Mouse (Mus musculus) kidney, embryonic 15.5 days (tissue): ENCODE results near the gene Cit. TPM values are rescaled to one million over a fixed set of nuclear protein-coding genes. Genes with fewer than 3 reads are reported as not detected.

Experiments
- ATAC-seq: fragments of 200-750 bp; cut with Nextera tagmentation; replicated peaks from 2 replicates; pipeline ENCODE4 v1.8.0; 2017; ENCODE audit warnings: moderate TSS enrichment; ENCODE audit not compliant: low FRiP score
- H3K27ac ChIP-seq: fragments of 300-500 bp; sonication (generic); 2 replicates; pipeline ENCODE4 v1.5.1; 2015; ENCODE audit warnings: mild to moderate bottlenecking, inconsistent platforms
- H3K27me3 ChIP-seq: fragments of 300-500 bp; sonication (generic); 2 replicates; pipeline ENCODE4 v1.6.1; 2015; ENCODE audit warnings: inconsistent platforms
- H3K36me3 ChIP-seq: fragments of 300-500 bp; sonication (generic); 2 replicates; pipeline ENCODE4 v1.6.1; 2015; ENCODE audit warnings: inconsistent platforms
- H3K4me1 ChIP-seq: fragments of 300-500 bp; sonication (generic); 2 replicates; pipeline ENCODE4 v1.6.1; 2015; ENCODE audit warnings: inconsistent platforms
- H3K4me2 ChIP-seq: fragments of 300-500 bp; sonication (generic); 2 replicates; pipeline ENCODE4 v1.6.1; 2015; ENCODE audit warnings: moderate library complexity, mild to moderate bottlenecking, inconsistent platforms
- H3K4me3 ChIP-seq: fragments of 300-500 bp; sonication (generic); replicated peaks from 2 replicates; pipeline ENCODE4 v1.5.1; 2015; ENCODE audit warnings: mild to moderate bottlenecking, inconsistent platforms
- H3K9ac ChIP-seq: fragments of 300-500 bp; sonication (generic); 2 replicates; pipeline ENCODE4 v1.6.1; 2015; ENCODE audit warnings: mild to moderate bottlenecking, inconsistent platforms
- H3K9me3 ChIP-seq: fragments of 300-500 bp; sonication (generic); replicated peaks from 2 replicates; pipeline ENCODE4 v1.6.1; 2016; ENCODE audit warnings: inconsistent platforms
- WGBS: fragments of 180-500 bp; shearing (Covaris S2); methylation state at CpG from one replicate; pipeline ENCODE4 v1.1.7; 2015; ENCODE audit warnings: mixed read lengths; 5-methylcytosine and 5-hydroxymethylcytosine counted together
- polyA plus RNA-seq: library from polyadenylated mRNA; unstranded; fragments of >200 nt; fragmentation: Nextera tagmentation; extraction: Ambion mirVana; gene quantifications from 2 replicates; pipeline ENCODE4 v1.2.1, GENCODE M21; 2015

The Cit gene
- polyA plus RNA-seq, 1 experiment from 2014 or later: 39.2 TPM

DNA sequence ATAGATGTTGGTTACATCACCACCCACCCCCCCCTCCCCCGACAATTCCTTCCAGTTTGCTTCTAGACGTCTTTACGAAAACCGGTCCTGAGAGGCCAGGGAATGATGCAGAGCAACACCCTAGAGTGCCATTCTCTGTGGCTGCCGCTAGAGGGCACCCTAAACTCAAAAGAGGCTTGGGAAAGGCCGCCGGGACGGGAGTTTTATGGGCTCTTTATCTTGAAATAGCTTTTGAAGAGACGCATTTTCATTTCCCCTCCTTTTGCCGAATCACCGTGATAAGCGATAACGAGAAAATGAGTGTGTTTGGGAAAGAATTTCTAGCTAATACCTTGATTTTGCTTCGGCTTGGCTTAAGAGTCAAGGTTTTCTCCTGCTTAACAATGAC lies 186.1 kb downstream of the Cit start:
- H3K27me3 ChIP-seq: 0 out of 2 replicates have a peak, but pooled peaks cover 2% of the 10 kb centered on the region
- H3K36me3 ChIP-seq: no peaks in the 10 kb centered on the region
- no peak overlapping the region for H3K9ac ChIP-seq
- no peak for ATAC-seq
- WGBS: 4% methylated on average over 14 of the region's 14 CpGs
- peak overlapping the region; percentile 48 for H3K4me2 ChIP-seq
- H3K4me3 ChIP-seq: no peak overlapping the region
- no peaks in the 10 kb centered on the region for H3K9me3 ChIP-seq
- H3K4me1 ChIP-seq: peaks cover 7% of the 10 kb centered on the region
- no peak overlapping the region for H3K27ac ChIP-seq

DNA sequence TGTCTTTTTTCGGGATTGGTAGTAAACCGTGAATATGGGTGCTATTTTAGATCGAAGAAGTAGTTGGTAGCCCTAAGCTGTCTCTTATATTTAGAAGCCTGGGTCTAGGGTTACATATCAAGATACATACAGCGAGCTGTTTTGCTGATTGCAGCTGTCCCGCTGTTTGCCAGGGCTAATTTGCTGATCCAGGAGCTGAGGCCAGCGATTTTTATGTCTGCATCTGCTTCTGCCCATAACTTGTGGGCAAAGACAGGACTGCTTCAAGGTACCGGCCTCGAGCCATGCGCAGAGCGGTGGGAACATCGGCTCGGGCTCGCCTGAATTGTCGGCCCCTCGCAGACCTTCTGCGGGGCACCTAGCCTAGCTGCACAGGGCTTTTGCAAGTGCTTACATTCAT lies 191.4 kb downstream of the Cit start:
- H3K4me2 ChIP-seq: no peak overlapping the region
- no peak for ATAC-seq
- H3K9ac ChIP-seq: no peak overlapping the region
- H3K9me3 ChIP-seq: no peaks in the 10 kb centered on the region
- H3K36me3 ChIP-seq: no peaks in the 10 kb centered on the region
- 63% methylated on average over 16 of the region's 16 CpGs for WGBS
- 0 out of 2 replicates have a peak, but pooled peaks cover 4% of the 10 kb centered on the region for H3K4me1 ChIP-seq
- H3K4me3 ChIP-seq: no peak overlapping the region
- no peak overlapping the region for H3K27ac ChIP-seq
- H3K27me3 ChIP-seq: peaks cover 13% of the 10 kb centered on the region

DNA sequence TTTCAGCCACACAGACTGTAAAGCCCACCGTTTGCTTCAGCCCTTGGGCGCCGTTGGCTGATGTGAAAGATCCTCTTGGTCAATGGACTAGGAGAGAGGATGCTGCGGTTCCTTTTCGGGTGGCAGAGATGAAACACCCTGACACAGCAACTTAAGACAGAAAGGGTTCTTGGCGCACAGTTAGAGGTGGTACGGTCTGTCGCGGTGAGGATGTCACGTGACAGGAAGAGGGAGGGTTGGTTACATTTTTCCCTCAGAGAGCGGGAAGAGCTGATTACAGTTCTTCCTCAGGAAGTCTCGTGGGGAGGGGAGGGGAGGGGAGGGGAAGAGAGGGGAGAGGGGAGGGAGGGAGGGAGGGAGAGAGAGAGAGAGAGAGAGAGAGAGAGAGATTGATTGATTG lies 192.7 kb downstream of the Cit start:
- no peak overlapping the region for H3K4me2 ChIP-seq
- no peak overlapping the region for H3K4me3 ChIP-seq
- 0 out of 2 replicates have a peak, but pooled peaks cover 4% of the 10 kb centered on the region for H3K4me1 ChIP-seq
- H3K9ac ChIP-seq: no peak overlapping the region
- H3K9me3 ChIP-seq: no peaks in the 10 kb centered on the region
- H3K27me3 ChIP-seq: peaks cover 13% of the 10 kb centered on the region
- H3K36me3 ChIP-seq: no peaks in the 10 kb centered on the region
- WGBS: 60% methylated on average over 12 of the region's 12 CpGs
- ATAC-seq: no peak
- H3K27ac ChIP-seq: no peak overlapping the region

DNA sequence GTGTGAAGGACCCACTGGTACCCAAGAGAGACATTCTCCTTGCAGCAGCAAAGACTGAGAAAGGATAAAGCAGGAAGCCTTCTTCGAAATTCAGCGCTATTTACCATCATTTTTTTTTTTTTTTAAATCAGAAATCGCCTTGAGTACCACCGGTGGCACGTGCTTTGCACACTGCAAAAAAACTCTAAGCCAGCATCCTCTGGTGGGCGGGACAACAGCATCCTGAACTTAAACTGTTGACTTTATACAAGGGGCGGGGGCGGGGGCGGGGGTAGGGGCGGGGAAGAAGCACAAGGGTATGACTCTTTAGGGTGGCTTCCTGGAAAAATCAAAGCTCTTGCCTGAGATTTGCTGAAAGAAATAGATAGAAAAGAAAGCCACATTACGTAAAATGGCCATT lies 194.6 kb downstream of the Cit start:
- peak overlapping the region; percentile 43 for H3K4me2 ChIP-seq
- H3K27ac ChIP-seq: no peak overlapping the region
- 0 out of 2 replicates have a peak, but pooled peaks cover 4% of the 10 kb centered on the region for H3K4me1 ChIP-seq
- peaks cover 13% of the 10 kb centered on the region for H3K27me3 ChIP-seq
- 19% methylated on average over 11 of the region's 11 CpGs for WGBS
- H3K4me3 ChIP-seq: peak overlapping the region; percentile 11
- H3K36me3 ChIP-seq: no peaks in the 10 kb centered on the region
- H3K9me3 ChIP-seq: no peaks in the 10 kb centered on the region
- ATAC-seq: no peak
- no peak overlapping the region for H3K9ac ChIP-seq

DNA sequence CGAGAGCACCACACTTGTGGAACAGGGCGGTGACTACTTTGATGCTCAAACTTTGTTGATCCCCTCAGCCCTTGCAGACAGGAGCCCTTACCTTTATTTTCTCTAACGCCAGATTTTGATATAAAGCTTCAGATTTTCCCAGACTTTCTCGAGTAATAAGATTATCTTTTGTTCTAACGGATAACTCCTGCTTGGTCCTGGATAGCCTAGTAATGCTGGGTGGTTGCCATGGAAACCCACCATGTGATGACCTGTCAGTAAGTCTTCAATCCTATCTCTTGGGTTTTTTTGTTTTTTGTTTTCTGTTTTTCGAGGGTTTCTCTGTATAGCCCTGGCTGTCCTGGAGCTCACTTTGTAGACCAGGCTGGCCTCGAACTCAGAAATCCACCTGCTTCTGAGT lies 197.2 kb downstream of the Cit start:
- WGBS: 76% methylated on average over 7 of the region's 7 CpGs
- Histone ChIP-seq H3K9me3 (no peaks in the 10 kb centered on the region), H3K4me2 (no peak overlapping the region)

DNA sequence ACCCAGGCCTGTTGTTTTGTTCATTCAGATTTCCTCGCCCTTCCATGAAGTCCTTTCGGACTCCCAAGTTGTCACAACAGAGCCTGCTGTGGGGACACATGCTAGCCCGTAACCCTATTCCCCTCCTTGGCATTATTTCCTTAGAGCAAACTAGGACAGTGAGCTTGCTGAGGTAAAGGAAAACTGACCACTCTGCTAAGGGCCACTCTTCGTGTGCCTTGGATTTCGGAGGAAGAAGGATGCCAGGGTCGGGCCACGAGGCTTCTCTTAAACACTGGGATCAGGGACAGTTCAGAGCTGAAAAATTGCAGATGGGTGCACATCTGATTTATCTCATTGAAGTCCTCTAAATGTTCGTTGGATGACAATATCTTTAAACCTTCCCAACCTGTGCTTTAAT lies 200.5 kb downstream of the Cit start:
- no peak overlapping the region for H3K4me3 ChIP-seq
- no peak overlapping the region for H3K9ac ChIP-seq
- no peaks in the 10 kb centered on the region for H3K9me3 ChIP-seq
- H3K27ac ChIP-seq: no peak overlapping the region
- ATAC-seq: no peak
- no peaks in the 10 kb centered on the region for H3K4me1 ChIP-seq
- no peaks in the 10 kb centered on the region for H3K36me3 ChIP-seq
- H3K27me3 ChIP-seq: peaks cover 2% of the 10 kb centered on the region
- WGBS: 85% methylated on average over 8 of the region's 8 CpGs
- no peak overlapping the region for H3K4me2 ChIP-seq

More for the DNA sequence above, 197.2 kb downstream of the Cit start:
- Histone ChIP-seq H3K27me3 (peaks cover 6% of the 10 kb centered on the region), H3K9ac (no peak overlapping the region), H3K4me3 (no peak overlapping the region), H3K36me3 (no peaks in the 10 kb centered on the region), H3K4me1 (0 out of 2 replicates have a peak, but pooled peaks cover 4% of the 10 kb centered on the region), H3K27ac (no peak overlapping the region)
- no peak for ATAC-seq

DNA sequence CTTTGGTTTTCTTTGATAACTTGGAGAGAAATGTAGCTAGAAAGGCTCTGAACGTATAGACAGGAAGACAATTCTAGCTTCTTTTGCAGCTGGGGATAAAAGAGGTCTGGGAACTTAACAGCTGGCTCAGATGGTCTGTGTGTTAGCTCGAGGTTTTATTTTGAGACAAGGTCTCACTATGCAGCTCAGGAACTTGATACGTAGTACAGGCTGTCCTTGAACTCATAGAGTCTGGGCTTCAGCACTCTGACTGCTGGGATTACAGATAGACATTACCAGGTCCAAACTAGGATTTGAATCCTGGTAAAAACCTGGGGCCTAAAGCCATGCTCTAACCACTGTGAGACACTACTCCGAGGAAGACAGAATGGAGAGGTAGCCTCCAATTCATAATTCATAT lies 201.2 kb downstream of the Cit start:
- H3K27me3 ChIP-seq: no peaks in the 10 kb centered on the region
- H3K9me3 ChIP-seq: no peaks in the 10 kb centered on the region
- no peak overlapping the region for H3K4me3 ChIP-seq
- H3K27ac ChIP-seq: no peak overlapping the region
- 79% methylated on average over 4 of the region's 4 CpGs for WGBS
- ATAC-seq: no peak
- no peak overlapping the region for H3K4me2 ChIP-seq
- no peak overlapping the region for H3K9ac ChIP-seq
- no peaks in the 10 kb centered on the region for H3K4me1 ChIP-seq
- no peaks in the 10 kb centered on the region for H3K36me3 ChIP-seq

DNA sequence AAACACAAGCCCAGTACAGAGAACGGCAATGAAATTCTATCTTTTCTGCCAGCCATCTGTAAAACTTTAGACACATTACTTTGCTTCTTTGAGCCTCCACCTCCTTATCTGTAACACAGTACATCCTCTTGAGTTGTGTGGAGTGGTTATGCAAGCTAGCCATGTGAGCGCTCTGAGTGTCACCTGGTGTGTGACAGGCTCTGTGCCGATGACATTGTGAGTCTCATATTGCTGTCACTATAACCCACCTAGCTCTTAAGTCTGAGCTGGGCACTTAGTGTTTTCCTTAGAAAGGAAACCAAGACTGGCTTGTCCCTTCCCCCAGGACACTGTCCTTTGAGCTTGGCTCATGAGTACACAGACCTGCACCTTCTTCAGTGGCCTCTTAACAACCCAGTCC lies 203.2 kb downstream of the Cit start:
- Histone ChIP-seq H3K36me3 (no peaks in the 10 kb centered on the region), H3K4me3 (no peak overlapping the region), H3K4me2 (no peak overlapping the region), H3K27ac (no peak overlapping the region), H3K9me3 (no peaks in the 10 kb centered on the region), H3K4me1 (no peaks in the 10 kb centered on the region), H3K9ac (no peak overlapping the region), H3K27me3 (no peaks in the 10 kb centered on the region)
- 87% methylated on average over 3 of the region's 3 CpGs for WGBS
- no peak for ATAC-seq

DNA sequence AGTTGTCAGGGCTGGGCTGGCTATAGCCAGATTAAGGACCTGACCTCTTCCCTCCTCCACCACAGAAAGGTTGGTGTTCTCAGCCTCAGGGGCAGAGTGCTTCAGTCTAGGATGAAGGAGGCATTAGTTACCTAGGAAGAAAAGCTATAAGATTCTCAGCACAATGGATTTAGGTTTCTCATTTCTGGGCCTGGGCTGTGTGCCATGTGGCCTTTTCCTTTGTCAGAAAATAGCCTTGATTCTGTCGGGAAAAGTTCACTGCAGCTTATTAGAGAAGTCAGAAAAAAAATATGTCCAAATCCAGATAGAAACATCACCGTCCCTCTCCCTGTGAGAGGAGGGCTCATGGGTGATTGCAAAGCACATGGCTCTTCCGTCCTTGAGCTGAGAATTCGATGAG lies 204.7 kb downstream of the Cit start:
- Histone ChIP-seq H3K9me3 (no peaks in the 10 kb centered on the region), H3K9ac (no peak overlapping the region), H3K4me2 (no peak overlapping the region), H3K27me3 (no peaks in the 10 kb centered on the region), H3K27ac (no peak overlapping the region), H3K4me3 (no peak overlapping the region), H3K36me3 (no peaks in the 10 kb centered on the region), H3K4me1 (no peaks in the 10 kb centered on the region)
- ATAC-seq: no peak
- WGBS: 71% methylated on average over 4 of the region's 4 CpGs

DNA sequence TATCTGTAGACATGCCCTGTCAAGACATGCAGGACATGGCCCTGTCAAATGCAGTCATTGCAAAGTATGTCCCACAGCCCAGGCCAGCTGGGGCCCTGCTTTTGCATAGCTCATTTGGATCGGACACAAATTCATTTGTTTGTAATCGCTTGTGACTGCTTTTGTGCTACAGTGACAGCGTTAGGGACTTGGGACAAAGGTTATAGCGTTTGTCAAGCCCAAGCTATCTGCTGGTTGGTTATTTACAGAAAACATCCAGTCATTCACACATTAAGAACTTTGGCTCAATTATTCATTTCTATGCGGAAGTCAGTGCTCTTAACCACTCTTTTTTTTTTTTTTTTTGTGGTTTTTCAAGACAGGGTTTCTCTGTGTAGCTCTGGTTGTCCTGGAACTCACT lies 207.1 kb downstream of the Cit start:
- Histone ChIP-seq H3K27ac (no peak overlapping the region), H3K9ac (no peak overlapping the region), H3K36me3 (no peaks in the 10 kb centered on the region), H3K27me3 (no peaks in the 10 kb centered on the region), H3K4me2 (no peak overlapping the region), H3K4me3 (no peak overlapping the region), H3K9me3 (no peaks in the 10 kb centered on the region), H3K4me1 (no peaks in the 10 kb centered on the region)
- WGBS: 86% methylated on average over 5 of the region's 5 CpGs
- ATAC-seq: no peak

DNA sequence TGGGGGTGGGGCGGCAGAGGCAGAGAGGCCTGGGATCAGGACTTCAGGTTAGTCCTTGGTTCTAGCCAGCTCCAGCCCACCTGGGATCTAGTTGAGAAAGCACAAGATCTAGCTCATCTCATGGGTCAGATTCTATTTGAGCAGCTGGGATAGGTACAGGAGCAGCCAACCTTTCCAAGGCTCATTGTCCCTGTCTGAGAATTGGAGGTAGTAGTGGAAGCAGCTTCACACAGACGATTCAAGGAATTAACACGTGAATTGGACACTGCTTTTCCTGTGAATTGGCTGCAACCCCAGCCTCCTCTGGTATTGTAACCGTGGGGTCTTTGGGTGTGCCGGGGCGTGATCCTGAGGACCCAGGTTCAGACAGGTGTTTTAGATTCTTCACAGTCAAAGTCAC lies 207.7 kb downstream of the Cit start:
- WGBS: 59% methylated on average over 6 of the region's 6 CpGs
- Histone ChIP-seq H3K27me3 (no peaks in the 10 kb centered on the region), H3K4me3 (no peak overlapping the region), H3K4me2 (no peak overlapping the region), H3K9me3 (no peaks in the 10 kb centered on the region), H3K27ac (no peak overlapping the region), H3K36me3 (no peaks in the 10 kb centered on the region), H3K4me1 (no peaks in the 10 kb centered on the region), H3K9ac (no peak overlapping the region)
- ATAC-seq: no peak
